Mouse (Mus musculus) intestine, postnatal 0 days (tissue): ENCODE data around the gene Cd9. TPM values are rescaled to one million over a fixed set of nuclear protein-coding genes. Genes with fewer than 3 reads are reported as not detected.
A peak's percentile ranks its signal among the peaks of the same experiment; 100 is the strongest.

Experiments
- ATAC-seq: fragments of 200-750 bp; cut with Nextera tagmentation; 2 replicates; pipeline ENCODE4 v1.8.0; 2017; ENCODE audit warnings: mild to moderate bottlenecking, moderate TSS enrichment, moderate library complexity
- H3K27ac ChIP-seq: fragments of 300-500 bp; sonication (generic); 2 replicates; pipeline ENCODE4 v1.5.1; 2014; ENCODE audit warnings: mild to moderate bottlenecking, low read depth, low read length, moderate library complexity
- H3K27me3 ChIP-seq: fragments of 300-500 bp; sonication (generic); replicated peaks from 2 replicates; pipeline ENCODE4 v1.6.1; 2014; ENCODE audit warnings: low read length, mixed read lengths; ENCODE audit not compliant: control insufficient read depth, insufficient read depth
- H3K36me3 ChIP-seq: fragments of 300-500 bp; sonication (generic); 2 replicates; pipeline ENCODE4 v1.6.1; 2014; ENCODE audit warnings: mild to moderate bottlenecking, moderate library complexity; ENCODE audit not compliant: control insufficient read depth, insufficient read depth
- H3K4me1 ChIP-seq: fragments of 300-500 bp; sonication (generic); replicated peaks from 2 replicates; pipeline ENCODE4 v1.6.1; 2014; ENCODE audit warnings: antibody characterized with exemption, low read length, mixed read lengths; ENCODE audit not compliant: control insufficient read depth, insufficient read depth
- H3K4me2 ChIP-seq: fragments of 300-500 bp; sonication (generic); replicated peaks from 2 replicates; pipeline ENCODE4 v1.6.1; 2014; ENCODE audit warnings: low read depth, mild to moderate bottlenecking, moderate library complexity
- H3K4me3 ChIP-seq: fragments of 300-500 bp; sonication (generic); 2 replicates; pipeline ENCODE4 v1.5.1; 2014; ENCODE audit warnings: low read depth, low read length
- H3K9ac ChIP-seq: fragments of 300-500 bp; sonication (generic); 2 replicates; pipeline ENCODE4 v1.6.1; 2014; ENCODE audit warnings: mild to moderate bottlenecking, low read depth, low read length
- H3K9me3 ChIP-seq: fragments of 300-500 bp; sonication (generic); 2 replicates; pipeline ENCODE4 v1.6.1; 2016; ENCODE audit warnings: mixed run types; ENCODE audit not compliant: control insufficient read depth
- CTCF ChIP-seq: sonication (generic); IDR thresholded peaks from 2 replicates; pipeline ENCODE4 v1.5.1; 2016; ENCODE audit warnings: low read depth, mild to moderate bottlenecking, control low read depth, antibody characterized with exemption, moderate library complexity
- WGBS: fragments of 180-500 bp; shearing (Covaris S2); extraction: QIAGEN DNeasy Blood & Tissue Kit; methylation state at CpG from one replicate; pipeline ENCODE4 v1.1.7; 2014; 5-methylcytosine and 5-hydroxymethylcytosine counted together
- polyA plus RNA-seq: library from polyadenylated mRNA; unstranded; fragments of >200 nt; fragmentation: Nextera tagmentation; extraction: Ambion mirVana; gene quantifications from 2 replicates; pipeline ENCODE4 v1.2.1, GENCODE M21; 2015

The Cd9 gene
- polyA plus RNA-seq, 1 experiment from 2014 or later, result 99.5 TPM

- Histone ChIP-seq H3K4me3 (no peak overlapping the region), H3K9me3 (no peaks in the 10 kb centered on the region), H3K36me3 (no peaks in the 10 kb centered on the region), H3K27me3 (no peaks in the 10 kb centered on the region), H3K4me2 (no peak overlapping the region), H3K27ac (no peak overlapping the region), H3K9ac (no peak overlapping the region), H3K4me1 (peaks cover 7% of the 10 kb centered on the region; the same call in 1 of the 2 replicates)
- TF ChIP-seq CTCF, result no peak
- ATAC-seq, result no peak
- WGBS, result 94% methylated on average over 4 of the region's 4 CpGs
Observed at GRCm38 (mm10) chr6:125506427-125506826, 11.8 kb upstream of the Cd9 start.

GRCm38 (mm10) chr6:125504622-125505355 lies 10.2 kb upstream of the Cd9 start:
- no peak overlapping the region for H3K4me3 ChIP-seq
- H3K27ac ChIP-seq, result no peak overlapping the region
- WGBS, result 53% methylated on average over 3 of the region's 3 CpGs
- H3K4me2 ChIP-seq, result no peak overlapping the region
- peaks cover 4% of the 10 kb centered on the region; the same call in 1 of the 2 replicates for H3K4me1 ChIP-seq
- peak; percentile 20; the same call in 1 of the 2 replicates for TF ChIP-seq CTCF
- H3K36me3 ChIP-seq, result no peaks in the 10 kb centered on the region
- no peaks in the 10 kb centered on the region for H3K27me3 ChIP-seq
- ATAC-seq, result no peak
- no peaks in the 10 kb centered on the region for H3K9me3 ChIP-seq
- H3K9ac ChIP-seq, result no peak overlapping the region

GRCm38 (mm10) chr6:125503186-125503802 lies 8.7 kb upstream of the Cd9 start:
- Histone ChIP-seq H3K4me1 (peaks cover 4% of the 10 kb centered on the region; the same call in 1 of the 2 replicates), H3K9me3 (no peaks in the 10 kb centered on the region), H3K4me3 (no peak overlapping the region), H3K9ac (no peak overlapping the region), H3K27ac (no peak overlapping the region), H3K4me2 (no peak overlapping the region), H3K36me3 (no peaks in the 10 kb centered on the region), H3K27me3 (no peaks in the 10 kb centered on the region)
- no peak for TF ChIP-seq CTCF
- 92% methylated on average over 11 of the region's 11 CpGs for WGBS
- no peak for ATAC-seq

GRCm38 (mm10) chr6:125498062-125498461 lies 3.5 kb upstream of the Cd9 start:
- Histone ChIP-seq H3K9ac (no peak overlapping the region), H3K27me3 (no peaks in the 10 kb centered on the region), H3K36me3 (no peaks in the 10 kb centered on the region), H3K9me3 (no peaks in the 10 kb centered on the region), H3K4me1 (peaks cover 4% of the 10 kb centered on the region; the same call in 1 of the 2 replicates), H3K4me2 (no peak overlapping the region), H3K4me3 (no peak overlapping the region), H3K27ac (no peak overlapping the region)
- 44% methylated on average over 5 of the region's 5 CpGs for WGBS
- peak; percentile 73 for TF ChIP-seq CTCF
- no peak for ATAC-seq

GRCm38 (mm10) chr6:125496417-125496816 lies 1.8 kb upstream of the Cd9 start:
- H3K36me3 ChIP-seq, result no peaks in the 10 kb centered on the region
- no peaks in the 10 kb centered on the region for H3K9me3 ChIP-seq
- no peak overlapping the region for H3K4me2 ChIP-seq
- no peak overlapping the region for H3K27ac ChIP-seq
- TF ChIP-seq CTCF, result no peak
- 92% methylated on average over 12 of the region's 12 CpGs for WGBS
- H3K4me3 ChIP-seq, result no peak overlapping the region
- no peak for ATAC-seq
- no peak overlapping the region for H3K9ac ChIP-seq
- H3K27me3 ChIP-seq, result no peaks in the 10 kb centered on the region
- H3K4me1 ChIP-seq, result 0 out of 2 replicates have a peak, but pooled peaks cover 3% of the 10 kb centered on the region

- Histone ChIP-seq H3K9me3 (no peaks in the 10 kb centered on the region), H3K9ac (no peak overlapping the region), H3K27ac (no peak overlapping the region), H3K27me3 (no peaks in the 10 kb centered on the region), H3K4me1 (0 out of 2 replicates have a peak, but pooled peaks cover 3% of the 10 kb centered on the region), H3K4me3 (peak overlapping the region; percentile 56; the same call in 1 of the 2 replicates), H3K4me2 (peak overlapping the region; percentile 88; the same call in 1 of the 2 replicates), H3K36me3 (no peaks in the 10 kb centered on the region; the same call in 1 of the 2 replicates)
- WGBS, result 63% methylated on average over 9 of the region's 9 CpGs
- ATAC-seq, result no peak
- no peak for TF ChIP-seq CTCF
Observed at GRCm38 (mm10) chr6:125495361-125495760, 770 bp upstream of the Cd9 start.
